Mouse (Mus musculus) urinary bladder, postnatal 10 days (tissue): ENCODE results near the gene Limk1.
A peak's percentile ranks its signal among the peaks of the same experiment; 100 is the strongest.

Experiments
- DNase-seq: peaks from one replicate; pipeline ENCODE4 v3.0.0; 2022; ENCODE audit warnings: low spot score

Limk1 gene

GRCm38 (mm10) chr5:134688086-134688717 is at the start of gene Limk1:
TSS of gene Limk1 (minus strand) at chr5:134688598.
- no peak for DNase-seq

DNA sequence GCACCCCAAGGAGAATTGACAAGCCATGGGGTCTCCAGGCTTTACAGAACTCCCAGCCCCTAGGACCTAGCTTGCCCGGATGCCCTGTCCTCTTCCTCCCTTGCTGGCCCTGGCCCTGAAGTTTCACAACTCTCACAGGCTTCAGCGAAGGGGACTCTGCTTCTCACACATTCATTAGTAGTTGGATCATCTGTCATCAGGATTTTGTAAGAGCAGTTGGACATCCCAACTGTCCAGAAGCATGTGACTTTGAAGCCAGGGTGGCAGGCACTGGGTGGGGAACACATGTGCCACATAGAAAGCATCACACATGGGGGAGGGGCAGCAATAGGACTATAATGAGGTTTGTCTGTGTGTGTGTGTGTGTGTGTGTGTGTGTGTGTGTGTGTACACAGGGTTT is 46.5 kb upstream of the Limk1 start:
- DNase-seq: no peak

DNA sequence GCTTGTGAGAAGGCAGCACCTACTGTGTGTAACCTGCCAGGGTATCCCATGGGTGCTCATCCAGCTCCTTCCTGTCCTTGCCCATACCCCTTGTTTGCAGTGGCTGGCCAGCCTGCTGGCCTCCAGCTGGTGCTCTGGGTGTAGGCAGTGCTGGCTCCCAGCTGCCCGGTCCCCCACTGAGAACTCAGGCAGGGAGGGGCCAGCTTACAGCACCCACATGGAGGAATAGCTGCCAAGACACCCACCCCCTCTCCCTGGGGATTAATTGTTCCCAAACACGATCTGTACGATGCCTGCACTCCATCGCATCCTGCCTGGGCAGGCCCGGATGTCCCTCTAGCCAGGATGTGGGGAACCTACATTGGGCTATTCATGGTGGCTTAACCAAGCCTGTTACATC is 45.7 kb upstream of the Limk1 start:
- DNase-seq: no peak

GRCm38 (mm10) chr5:134733241-134733640 is 44.8 kb upstream of the Limk1 start:
- DNase-seq: no peak

DNA sequence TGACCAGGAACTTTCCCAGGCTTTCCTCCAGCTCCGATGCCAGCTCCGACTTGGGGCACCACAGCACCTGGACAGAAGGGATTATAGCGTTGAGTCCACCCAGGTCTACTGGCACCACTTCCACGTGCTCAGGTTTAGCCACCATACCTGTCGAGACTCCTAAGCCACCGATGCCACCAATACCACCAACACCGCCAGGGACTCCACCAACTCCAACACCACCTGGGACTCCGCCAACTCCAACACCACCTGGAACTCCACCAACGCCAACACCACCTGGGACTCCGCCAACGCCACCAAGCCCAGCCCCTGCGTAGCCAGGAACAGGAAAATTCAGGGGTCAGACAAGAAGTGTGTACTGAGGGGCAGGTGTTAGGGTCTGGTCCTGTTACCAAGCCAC is 40.7 kb upstream of the Limk1 start:
- DNase-seq: no peak

DNA sequence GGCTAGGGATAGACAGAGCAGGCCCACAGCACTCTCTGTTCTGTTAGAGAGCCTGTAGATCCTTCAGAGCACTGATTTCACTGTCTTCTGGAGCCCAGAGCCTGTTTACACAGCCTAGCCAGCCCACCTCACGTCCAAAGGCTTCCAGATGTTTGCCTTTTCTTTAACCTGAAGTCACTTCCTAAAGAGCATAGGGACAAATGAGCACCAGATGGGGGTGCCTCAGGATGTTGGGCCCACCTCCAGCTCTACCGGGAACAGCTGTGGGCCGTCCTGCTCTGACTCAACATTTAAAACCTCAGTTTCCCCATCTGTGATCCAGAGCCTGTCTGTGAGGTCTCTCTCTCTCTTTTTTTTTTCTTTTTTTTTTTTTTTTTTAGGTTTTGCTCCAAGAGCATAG is 40.1 kb upstream of the Limk1 start:
- no peak for DNase-seq

DNA sequence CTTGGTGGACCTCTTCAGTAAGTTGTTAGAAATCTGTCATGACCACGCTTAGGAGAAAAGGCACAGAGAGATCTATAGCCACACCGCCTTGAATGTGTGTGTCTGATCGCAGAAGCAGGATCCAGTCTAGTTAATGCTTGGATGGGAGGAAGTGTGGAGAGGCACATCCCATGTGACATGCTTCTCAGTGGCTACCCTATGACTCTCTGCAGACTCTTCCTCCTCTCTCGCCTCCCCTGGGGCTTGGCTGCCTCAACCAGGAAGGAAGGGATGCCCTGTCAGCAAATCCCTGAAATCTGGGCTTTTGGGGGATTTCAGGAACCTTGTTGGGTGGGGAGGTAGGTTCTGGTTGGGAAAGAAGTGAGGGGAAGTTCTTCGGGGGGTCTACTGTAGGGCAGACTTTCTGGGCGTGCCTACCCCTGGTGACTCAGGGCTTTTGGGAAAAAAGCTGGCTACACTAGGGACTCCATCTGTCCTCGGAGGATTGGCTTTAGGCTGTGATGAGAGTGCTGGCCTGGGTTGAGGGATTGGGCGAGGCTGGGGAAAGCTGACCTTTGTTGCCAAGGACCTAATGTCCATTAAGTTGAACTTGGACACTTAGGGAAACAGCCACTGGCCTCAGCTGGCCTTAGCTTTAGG is 38.7 kb upstream of the Limk1 start:
- DNase-seq: no peak

GRCm38 (mm10) chr5:134725299-134725698 is 36.9 kb upstream of the Limk1 start:
- DNase-seq: no peak

- DNase-seq: no peak
These were observed 31.7 kb upstream of the Limk1 start for GRCm38 (mm10) chr5:134720058-134720457.

GRCm38 (mm10) chr5:134711076-134711475 is 22.7 kb upstream of the Limk1 start:
- DNase-seq: no peak

DNA sequence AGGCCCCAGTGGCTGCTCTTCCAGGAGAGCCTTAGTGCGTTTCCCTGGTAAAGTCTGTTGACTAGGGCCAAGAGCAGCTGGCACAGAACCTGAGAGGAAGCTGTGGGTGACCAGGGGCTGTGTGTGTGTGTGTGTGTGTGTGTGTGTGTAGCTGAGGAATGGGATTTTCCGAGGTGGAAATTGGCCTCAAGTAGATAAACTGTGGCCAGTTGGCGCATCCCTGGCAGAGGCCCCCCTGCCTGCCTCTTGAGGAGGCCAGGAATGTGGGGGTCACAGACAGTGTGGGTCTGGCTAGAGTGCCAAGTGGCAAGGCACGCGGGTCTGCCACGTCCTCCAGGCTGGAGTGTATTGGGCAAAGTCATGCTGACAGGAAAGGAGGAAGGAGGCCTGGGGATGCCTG is 20.9 kb upstream of the Limk1 start:
- DNase-seq: no peak

- DNase-seq: no peak
These were observed 15.8 kb upstream of the Limk1 start for GRCm38 (mm10) chr5:134704157-134704556.

DNA sequence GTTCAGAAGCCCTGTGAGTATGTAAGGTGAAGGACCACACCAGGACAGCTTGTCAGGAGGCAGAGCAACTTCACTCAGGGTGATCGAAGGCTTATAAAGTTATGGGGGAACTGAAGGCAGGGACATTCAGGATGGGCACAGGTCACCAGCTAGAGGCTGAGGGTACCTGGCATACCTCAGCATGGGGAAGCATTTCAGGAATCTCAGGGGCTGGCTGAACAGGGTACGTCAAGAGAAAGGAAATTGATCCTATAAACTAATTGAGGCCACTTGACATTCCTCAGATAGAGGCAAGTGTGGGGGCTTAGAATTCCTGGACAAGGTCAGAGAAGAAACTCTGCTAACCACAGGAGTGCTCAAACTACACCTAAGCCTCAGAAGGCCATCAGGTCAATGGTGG is 7.1 kb upstream of the Limk1 start:
- DNase-seq: no peak

DNA sequence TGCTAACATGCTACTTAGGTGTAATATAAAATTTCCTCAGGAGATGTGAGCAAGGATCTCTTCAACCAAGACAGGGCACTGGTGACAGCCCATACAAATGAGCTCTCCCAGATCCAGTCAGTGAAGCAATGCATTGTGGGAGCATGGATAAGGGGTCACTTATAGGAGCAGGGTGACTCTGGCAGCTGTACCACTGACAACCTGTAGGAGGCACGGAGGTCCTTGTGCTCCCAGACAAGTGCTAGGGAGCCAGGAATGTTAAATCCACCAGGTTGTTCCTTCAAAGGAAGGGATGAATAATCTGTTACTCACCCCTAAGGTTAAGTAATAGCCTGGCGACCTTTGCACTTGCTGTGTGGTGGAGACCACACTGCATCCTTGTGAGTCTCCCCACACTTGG is 6.7 kb upstream of the Limk1 start:
- no peak for DNase-seq

GRCm38 (mm10) chr5:134692704-134693103 is 4.3 kb upstream of the Limk1 start:
- DNase-seq: no peak

GRCm38 (mm10) chr5:134688718-134689284 is 403 bp upstream of the Limk1 start:
- peak; percentile 96 for DNase-seq

DNA sequence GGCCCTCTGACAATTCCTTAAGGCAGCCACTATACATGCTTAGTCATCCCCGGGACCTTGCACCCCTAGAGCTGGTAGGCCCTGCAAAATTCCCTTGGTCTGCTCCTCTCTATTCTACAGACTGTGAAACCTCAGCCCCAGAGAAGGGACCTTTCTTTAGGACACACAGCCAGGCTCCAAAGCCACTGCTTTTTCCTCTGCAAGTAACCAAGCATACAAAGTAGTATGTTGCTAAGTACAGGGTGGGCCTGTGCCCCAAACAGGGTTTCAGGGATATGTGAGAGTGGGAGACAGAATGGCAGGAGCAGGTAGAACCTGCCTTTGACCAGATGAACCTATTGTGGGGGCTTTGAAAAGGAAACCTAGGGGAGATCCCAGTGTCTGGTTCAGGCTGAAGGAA is 1.2 kb downstream of the Limk1 start:
- no peak for DNase-seq

DNA sequence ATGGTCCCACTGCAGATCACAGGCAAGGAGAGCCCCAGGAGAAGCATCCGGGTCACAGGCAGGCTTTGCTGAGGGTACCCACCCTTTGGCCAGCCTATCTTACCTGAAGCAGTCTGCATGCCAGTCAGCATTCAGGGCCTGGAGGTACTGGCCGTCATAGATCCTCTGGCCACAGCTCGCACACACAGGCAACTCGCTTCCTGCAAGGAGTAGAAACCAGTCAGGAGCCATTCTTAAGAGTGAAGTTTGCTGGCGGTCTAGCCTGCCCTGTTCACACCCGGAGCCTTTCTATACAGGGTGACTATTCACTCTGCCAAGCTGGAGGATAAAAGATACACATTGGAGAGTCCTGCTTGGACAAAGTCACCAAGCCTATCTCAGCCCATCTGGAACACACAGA is 1.9 kb downstream of the Limk1 start:
- no peak for DNase-seq

GRCm38 (mm10) chr5:134684398-134684797 is 4.0 kb downstream of the Limk1 start:
- no peak for DNase-seq

DNA sequence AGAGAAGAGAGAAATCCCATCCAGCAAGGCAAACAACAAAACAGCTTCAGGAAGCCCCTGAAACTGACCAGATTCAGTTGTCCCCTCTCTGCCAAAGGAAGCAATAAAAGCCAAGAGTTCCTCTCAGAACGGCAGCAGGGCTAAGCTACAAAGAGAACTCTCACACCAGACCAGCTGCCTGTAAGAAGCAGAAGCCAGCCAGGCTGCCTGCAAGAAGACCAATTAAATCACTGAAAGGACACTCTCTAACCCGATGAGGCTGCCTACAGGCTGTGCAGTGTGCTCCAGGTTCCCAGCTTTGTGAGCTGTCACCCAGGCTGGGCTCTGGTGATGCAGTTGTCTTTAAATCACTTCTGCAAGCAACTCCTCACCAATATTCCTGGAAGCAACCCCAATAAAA is 4.6 kb downstream of the Limk1 start:
- no peak for DNase-seq

GRCm38 (mm10) chr5:134680238-134680637 is 8.2 kb downstream of the Limk1 start:
- DNase-seq: no peak

GRCm38 (mm10) chr5:134678827-134679546 is 9.4 kb downstream of the Limk1 start:
- no peak for DNase-seq

- no peak for DNase-seq
These were observed 10.4 kb downstream of the Limk1 start for GRCm38 (mm10) chr5:134678031-134678430.
